Mouse (Mus musculus) cerebellum, adult (tissue): ENCODE measurements at regions not wholly inside any gene's neighbourhood (a gene's known extent, or its start where the extent isn't known, plus 50 kb on each side); places are given as distances from the start of the nearest gene placed in this dataset.

Experiments used
- ATAC-seq: cut with Nextera tagmentation; 2 replicates; pipeline ENCODE4 v1.9.2; 2017; ENCODE audit warnings: mild to moderate bottlenecking, moderate library complexity, mixed read lengths; ENCODE audit not compliant: insufficient number of reproducible peaks, low FRiP score, low TSS enrichment

GRCm38 (mm10) chr1:126925150-126926035 lies 94.8 kb upstream of the Nckap5 start:
- peak; percentile 83 for ATAC-seq

GRCm38 (mm10) chr1:126923981-126924380 lies 93.4 kb upstream of the Nckap5 start:
- no peak for ATAC-seq

GRCm38 (mm10) chr1:126922231-126922630 lies 91.6 kb upstream of the Nckap5 start:
- no peak for ATAC-seq

GRCm38 (mm10) chr1:126918876-126919275 lies 88.3 kb upstream of the Nckap5 start:
- ATAC-seq, result no peak

GRCm38 (mm10) chr1:126917872-126918271 lies 87.3 kb upstream of the Nckap5 start:
- ATAC-seq, result no peak

GRCm38 (mm10) chr1:126916369-126916768 lies 85.8 kb upstream of the Nckap5 start:
- ATAC-seq, result no peak

- no peak for ATAC-seq
These were observed 80.9 kb upstream of the Nckap5 start for GRCm38 (mm10) chr1:126911277-126912060.

GRCm38 (mm10) chr1:126907417-126907816 lies 76.8 kb upstream of the Nckap5 start:
- ATAC-seq, result no peak

- ATAC-seq, result no peak
These were observed 67.9 kb upstream of the Nckap5 start for GRCm38 (mm10) chr1:126898484-126898883.

GRCm38 (mm10) chr1:126896895-126897294 lies 66.3 kb upstream of the Nckap5 start:
- no peak for ATAC-seq

GRCm38 (mm10) chr1:126880801-126881200 lies 50.2 kb upstream of the Nckap5 start:
- no peak for ATAC-seq
